Mouse (Mus musculus): Measurements from ENCODE around the gene Krt39. TPM values are rescaled to one million over a fixed set of nuclear protein-coding genes. Genes with fewer than 3 reads are reported as not detected.

Gene Krt39
- not detected in 2 replicates for polyA plus RNA-seq (2015; fragmentation: Nextera tagmentation; extraction: Ambion mirVana)

- Histone ChIP-seq H3K9ac (replicated peaks) (no peak within 1 kb of the TSS), H3K4me2 (replicated peaks) (no peak within 1 kb of the TSS), H3K27me3 (no peaks in the 10 kb centered on the region), H3K4me1 (replicated peaks) (no peaks in the 10 kb centered on the region), H3K36me3 (no peaks in the 10 kb centered on the region), H3K4me3 (replicated peaks) (no peak within 1 kb of the TSS), H3K27ac (no peak within 1 kb of the TSS), H3K9me3 (no peaks in the 10 kb centered on the region)
- ATAC-seq, result no peak
- WGBS, result 91% methylated on average over 13 of the region's 13 CpGs
Observed at GRCm38 (mm10) chr11:99521288-99521860, at the start of gene Krt39. Gene Krt39, minus strand, starts transcription at chr11:99521338.

GRCm38 (mm10) chr11:99566530-99566929, 45.4 kb upstream of the Krt39 start, which contains the start of gene Krtap3-1:
Gene Krtap3-1, minus strand, starts transcription at chr11:99566630.
- H3K27ac ChIP-seq, result no peak within 1 kb of the TSS
- WGBS, result 93% methylated on average over 7 of the region's 7 CpGs
- H3K9ac ChIP-seq (replicated peaks), result no peak within 1 kb of the TSS
- no peaks in the 10 kb centered on the region for H3K9me3 ChIP-seq
- ATAC-seq, result no peak
- H3K36me3 ChIP-seq, result no peaks in the 10 kb centered on the region
- H3K4me1 ChIP-seq (replicated peaks), result no peaks in the 10 kb centered on the region
- H3K27me3 ChIP-seq, result no peaks in the 10 kb centered on the region
- no peak within 1 kb of the TSS for H3K4me2 ChIP-seq (replicated peaks)
- H3K4me3 ChIP-seq (replicated peaks), result no peak within 1 kb of the TSS

DNA sequence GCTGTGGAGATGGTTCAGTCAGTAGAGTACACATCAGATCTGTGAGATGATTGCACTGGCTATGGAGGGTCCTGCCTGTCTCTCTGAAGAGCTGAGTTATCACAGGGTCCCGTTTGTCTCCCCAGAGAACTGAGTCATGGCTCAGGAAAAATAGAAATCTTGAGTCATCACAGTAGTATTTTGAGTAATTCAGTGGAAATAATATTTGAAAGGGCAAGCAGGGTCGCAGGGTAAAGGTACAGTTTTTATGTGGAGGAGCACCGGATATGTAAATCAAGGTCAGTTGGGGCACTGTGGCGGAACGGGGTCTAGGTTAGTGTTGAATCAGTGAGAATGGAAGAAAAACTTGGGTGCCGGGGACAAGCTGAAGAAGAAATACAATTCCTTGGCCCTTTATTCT, 41.4 kb upstream of the Krt39 start:
- no peak for ATAC-seq
- no peak overlapping the region for H3K27ac ChIP-seq
- H3K9ac ChIP-seq (replicated peaks), result no peak overlapping the region
- no peaks in the 10 kb centered on the region for H3K9me3 ChIP-seq
- no peaks in the 10 kb centered on the region for H3K4me1 ChIP-seq (replicated peaks)
- H3K36me3 ChIP-seq, result no peaks in the 10 kb centered on the region
- WGBS, result 86% methylated on average over 6 of the region's 6 CpGs
- no peak overlapping the region for H3K4me2 ChIP-seq (replicated peaks)
- no peak overlapping the region for H3K4me3 ChIP-seq (replicated peaks)
- H3K27me3 ChIP-seq, result no peaks in the 10 kb centered on the region

DNA sequence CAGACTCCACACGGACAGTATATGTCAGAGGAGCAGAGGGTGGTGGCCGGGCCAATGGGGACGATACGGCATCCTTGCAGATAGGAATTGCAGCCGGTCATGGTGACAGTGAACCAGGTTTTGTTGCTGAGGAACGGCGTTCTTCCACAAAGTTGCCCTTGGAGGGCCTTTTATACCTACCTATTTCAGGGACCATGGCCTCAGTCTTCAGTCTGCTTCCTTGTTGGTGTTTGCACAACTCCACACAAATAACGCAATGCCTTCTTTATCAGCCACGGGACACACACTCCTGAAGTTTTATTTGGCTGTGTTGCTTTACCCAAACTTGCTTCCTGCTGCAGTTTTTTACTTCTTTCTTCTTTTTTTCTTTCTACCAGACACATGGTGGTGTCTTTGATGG, 38.2 kb upstream of the Krt39 start, which contains the start of gene Gm11939:
Gene Gm11939, minus strand, starts transcription at position 101 of the 400 bp plus-strand sequence.
- no peaks in the 10 kb centered on the region for H3K9me3 ChIP-seq
- no peak within 1 kb of the TSS for H3K4me3 ChIP-seq (replicated peaks)
- H3K27ac ChIP-seq, result no peak within 1 kb of the TSS
- H3K4me2 ChIP-seq (replicated peaks), result no peak within 1 kb of the TSS
- 95% methylated on average over 9 of the region's 9 CpGs for WGBS
- no peaks in the 10 kb centered on the region for H3K4me1 ChIP-seq (replicated peaks)
- ATAC-seq, result no peak
- H3K36me3 ChIP-seq, result no peaks in the 10 kb centered on the region
- H3K27me3 ChIP-seq, result no peaks in the 10 kb centered on the region
- no peak within 1 kb of the TSS for H3K9ac ChIP-seq (replicated peaks)

DNA sequence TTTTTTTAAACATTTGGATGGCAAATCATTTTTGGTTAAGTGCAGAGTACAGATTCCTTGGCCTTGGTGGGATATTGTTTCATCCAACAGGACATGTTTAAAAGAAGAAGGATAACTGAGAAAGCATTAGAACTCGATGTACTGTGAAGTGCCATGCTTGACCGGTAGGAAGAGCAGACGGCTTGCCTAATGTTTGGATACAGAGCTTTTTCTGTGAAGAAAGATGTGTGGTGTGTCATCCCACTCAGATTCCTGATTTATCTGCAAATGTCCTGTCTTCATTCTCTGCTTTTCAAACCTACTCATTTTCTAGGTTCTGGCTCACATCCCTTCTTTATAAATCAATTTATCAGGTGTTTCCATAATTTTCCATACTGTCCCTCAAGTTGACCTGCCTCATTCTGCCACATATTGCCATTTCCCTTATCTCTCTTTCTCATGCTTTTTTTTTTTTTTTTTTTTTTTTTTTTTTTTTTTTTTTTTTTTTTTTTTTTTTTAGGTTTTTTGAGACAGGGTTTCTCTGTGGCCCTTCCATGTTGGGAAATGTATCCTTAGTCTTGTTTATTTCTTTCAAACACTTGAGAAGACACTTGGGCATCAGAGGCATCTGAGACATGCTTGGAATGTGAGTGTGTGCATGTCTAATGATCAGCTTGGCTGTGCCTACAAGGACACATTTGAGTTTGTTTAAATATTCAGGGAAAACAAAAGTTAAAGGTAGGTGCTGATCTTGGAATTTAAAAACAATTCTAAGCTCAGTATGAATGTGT, 37.0 kb upstream of the Krt39 start:
- H3K9me3 ChIP-seq, result no peaks in the 10 kb centered on the region

DNA sequence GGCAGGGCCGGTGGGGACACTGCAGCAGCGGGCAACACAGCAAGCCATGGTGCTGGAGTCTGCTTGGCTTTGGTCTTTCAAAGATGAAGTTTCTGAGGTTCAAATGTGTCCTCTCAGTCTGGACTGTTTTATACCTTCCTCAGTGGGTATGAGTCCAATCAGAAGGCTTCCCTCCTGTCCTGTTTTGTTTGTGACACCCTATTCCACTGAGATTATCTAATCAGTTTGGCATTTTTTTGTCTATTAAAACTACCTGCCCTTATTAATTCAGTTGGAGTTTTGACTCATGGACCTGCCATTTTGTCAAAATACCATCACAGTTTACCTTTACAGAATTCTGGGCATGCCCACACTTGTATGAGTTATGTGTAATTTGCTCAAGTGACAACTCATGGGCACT, 35.6 kb upstream of the Krt39 start, which contains the start of gene Krtap3-2:
Gene Krtap3-2, minus strand, starts transcription at position 101 of the 400 bp plus-strand sequence.
- Histone ChIP-seq H3K27ac (no peak within 1 kb of the TSS), H3K27me3 (no peaks in the 10 kb centered on the region), H3K9ac (replicated peaks) (no peak within 1 kb of the TSS), H3K9me3 (no peaks in the 10 kb centered on the region), H3K4me3 (replicated peaks) (no peak within 1 kb of the TSS), H3K4me2 (replicated peaks) (no peak within 1 kb of the TSS), H3K36me3 (no peaks in the 10 kb centered on the region), H3K4me1 (replicated peaks) (no peaks in the 10 kb centered on the region)
- WGBS, result 88% methylated on average over 2 of the region's 2 CpGs
- no peak for ATAC-seq

More for the DNA sequence above, 37.0 kb upstream of the Krt39 start:
- Histone ChIP-seq H3K4me3 (replicated peaks) (no peak overlapping the region), H3K9ac (replicated peaks) (no peak overlapping the region), H3K27ac (no peak overlapping the region), H3K27me3 (no peaks in the 10 kb centered on the region), H3K4me1 (replicated peaks) (no peaks in the 10 kb centered on the region), H3K4me2 (replicated peaks) (no peak overlapping the region), H3K36me3 (no peaks in the 10 kb centered on the region)
- WGBS, result 79% methylated on average over 3 of the region's 3 CpGs
- ATAC-seq, result no peak

GRCm38 (mm10) chr11:99556195-99556594, 35.1 kb upstream of the Krt39 start:
- Histone ChIP-seq H3K9me3 (no peaks in the 10 kb centered on the region), H3K4me1 (replicated peaks) (no peaks in the 10 kb centered on the region), H3K27me3 (no peaks in the 10 kb centered on the region), H3K9ac (replicated peaks) (no peak overlapping the region), H3K4me2 (replicated peaks) (no peak overlapping the region), H3K4me3 (replicated peaks) (no peak overlapping the region), H3K27ac (no peak overlapping the region), H3K36me3 (no peaks in the 10 kb centered on the region)
- no peak for ATAC-seq
- WGBS, result 88% methylated on average over 2 of the region's 2 CpGs

DNA sequence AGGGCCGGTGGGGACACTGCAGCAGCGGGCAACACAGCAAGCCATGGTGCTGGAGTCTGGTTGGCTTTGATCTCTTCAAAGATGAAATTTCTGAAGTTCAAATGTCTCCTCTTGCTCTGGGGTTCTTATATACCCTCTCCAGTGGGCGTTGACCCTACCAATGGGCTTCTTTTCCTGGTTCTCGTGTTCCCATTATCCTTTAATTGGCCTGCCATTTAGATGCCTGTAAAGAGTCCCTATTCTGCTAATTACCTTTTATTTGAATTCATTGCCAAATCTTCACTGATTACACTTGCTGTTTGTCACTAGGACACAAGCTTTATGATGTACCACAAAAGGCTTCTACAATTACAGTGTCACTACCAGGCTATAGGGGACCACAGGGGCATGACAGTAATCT, 29.6 kb upstream of the Krt39 start, which contains the start of gene Krtap3-3:
Gene Krtap3-3, minus strand, starts transcription at position 101 of the 400 bp plus-strand sequence.
- 72% methylated on average over 4 of the region's 4 CpGs for WGBS
- H3K36me3 ChIP-seq, result no peaks in the 10 kb centered on the region
- no peak within 1 kb of the TSS for H3K9ac ChIP-seq (replicated peaks)
- no peak within 1 kb of the TSS for H3K4me3 ChIP-seq (replicated peaks)
- no peak within 1 kb of the TSS for H3K27ac ChIP-seq
- no peak for ATAC-seq
- H3K27me3 ChIP-seq, result no peaks in the 10 kb centered on the region
- no peak within 1 kb of the TSS for H3K4me2 ChIP-seq (replicated peaks)
- no peaks in the 10 kb centered on the region for H3K4me1 ChIP-seq (replicated peaks)
- no peaks in the 10 kb centered on the region for H3K9me3 ChIP-seq

- Histone ChIP-seq H3K27ac (no peak overlapping the region), H3K4me2 (replicated peaks) (no peak overlapping the region), H3K9ac (replicated peaks) (no peak overlapping the region), H3K9me3 (no peaks in the 10 kb centered on the region), H3K36me3 (no peaks in the 10 kb centered on the region), H3K4me3 (replicated peaks) (no peak overlapping the region), H3K27me3 (no peaks in the 10 kb centered on the region), H3K4me1 (replicated peaks) (no peaks in the 10 kb centered on the region)
- no peak for ATAC-seq
Observed at GRCm38 (mm10) chr11:99547892-99548291, 26.8 kb upstream of the Krt39 start.

DNA sequence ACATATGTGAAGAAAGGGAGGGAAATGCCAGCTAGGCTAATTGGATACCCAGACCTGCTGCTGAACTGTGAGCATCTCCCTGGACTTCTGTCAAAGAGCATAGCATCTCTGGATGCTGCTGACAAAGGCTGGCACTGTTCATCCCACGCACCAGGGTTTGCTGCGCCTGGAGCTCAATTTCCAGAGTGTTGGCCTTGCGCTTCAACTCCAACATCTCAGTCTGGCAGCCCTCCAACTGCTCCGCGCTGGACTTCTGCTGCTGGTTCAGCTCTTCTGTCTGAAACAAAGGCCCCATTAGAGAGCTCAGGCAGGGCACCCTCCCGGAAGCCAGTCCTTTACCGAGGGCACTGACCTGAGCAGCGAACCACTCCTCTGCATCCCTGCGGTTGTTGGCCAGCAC, 18.6 kb upstream of the Krt39 start:
- Histone ChIP-seq H3K4me2 (replicated peaks) (no peak overlapping the region), H3K9ac (replicated peaks) (no peak overlapping the region), H3K4me1 (replicated peaks) (peaks cover 4% of the 10 kb centered on the region; the same call in 1 of the 2 replicates), H3K36me3 (no peaks in the 10 kb centered on the region), H3K4me3 (replicated peaks) (no peak overlapping the region), H3K9me3 (no peaks in the 10 kb centered on the region), H3K27me3 (no peaks in the 10 kb centered on the region), H3K27ac (no peak overlapping the region)
- no peak for ATAC-seq
- 67% methylated on average over 9 of the region's 9 CpGs for WGBS

DNA sequence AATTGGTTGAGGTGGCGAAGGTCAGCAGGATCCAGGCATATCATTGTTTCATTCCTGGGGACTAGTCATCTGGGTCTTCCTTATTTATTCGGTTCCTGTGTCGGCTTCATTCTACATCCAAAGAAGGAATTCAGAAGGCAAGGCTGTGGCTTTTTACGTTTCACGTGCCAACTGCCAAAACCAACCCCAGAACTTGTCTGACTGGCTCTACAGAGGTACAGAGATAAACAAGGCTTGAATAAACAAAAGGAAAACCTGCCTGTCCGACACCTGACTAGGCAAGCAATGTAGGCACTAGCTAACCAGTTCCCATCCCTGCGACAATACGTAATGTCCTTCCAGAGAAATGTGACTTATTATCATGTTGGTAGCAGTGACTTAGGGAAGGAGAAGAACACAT, 7.0 kb downstream of the Krt39 start:
- no peak overlapping the region for H3K4me2 ChIP-seq (replicated peaks)
- ATAC-seq, result no peak
- H3K27ac ChIP-seq, result no peak overlapping the region
- no peaks in the 10 kb centered on the region for H3K27me3 ChIP-seq
- H3K4me3 ChIP-seq (replicated peaks), result no peak overlapping the region
- no peaks in the 10 kb centered on the region for H3K9me3 ChIP-seq
- 91% methylated on average over 8 of the region's 8 CpGs for WGBS
- H3K36me3 ChIP-seq, result no peaks in the 10 kb centered on the region
- no peaks in the 10 kb centered on the region for H3K4me1 ChIP-seq (replicated peaks)
- H3K9ac ChIP-seq (replicated peaks), result no peak overlapping the region

DNA sequence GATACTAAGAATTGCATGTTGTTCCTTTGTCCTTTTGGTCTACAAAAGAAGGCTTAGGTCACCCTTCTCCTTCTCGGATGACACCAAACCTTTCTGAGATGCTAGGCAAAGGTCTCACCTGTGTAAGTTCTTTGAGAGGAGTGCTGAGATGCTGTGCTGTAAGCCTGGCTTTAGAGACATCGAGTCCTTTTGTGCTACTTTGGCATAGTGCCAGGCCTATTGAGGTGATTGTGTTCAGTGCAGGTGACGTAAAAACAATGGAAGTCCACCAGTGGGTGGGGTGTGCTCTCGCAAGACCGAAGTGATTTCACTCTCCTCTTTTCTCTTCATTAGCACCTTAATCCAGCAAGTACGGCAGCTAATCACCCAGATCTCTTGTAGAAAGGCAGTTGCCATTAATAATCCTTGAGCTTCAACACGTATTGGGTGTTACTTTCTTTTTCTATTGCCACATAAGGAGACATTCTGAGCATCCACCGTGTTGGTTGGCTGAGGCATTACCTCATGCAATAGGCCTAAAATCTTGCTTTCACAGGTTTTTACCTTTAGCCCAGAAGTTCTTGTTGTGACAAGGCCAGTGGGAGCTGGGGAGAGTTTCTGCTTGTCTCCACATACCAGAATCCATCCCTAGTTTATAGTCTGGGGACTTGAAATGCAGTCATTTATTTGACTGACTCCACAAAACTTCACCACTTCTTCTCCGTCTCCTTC, 20.9 kb downstream of the Krt39 start:
- WGBS, result 78% methylated on average over 9 of the region's 9 CpGs
- no peak for ATAC-seq
- no peak overlapping the region for H3K4me2 ChIP-seq (replicated peaks)
- no peaks in the 10 kb centered on the region for H3K36me3 ChIP-seq
- no peak overlapping the region for H3K9ac ChIP-seq (replicated peaks)
- no peaks in the 10 kb centered on the region for H3K9me3 ChIP-seq
- H3K4me1 ChIP-seq (replicated peaks), result no peaks in the 10 kb centered on the region
- H3K27me3 ChIP-seq, result no peaks in the 10 kb centered on the region
- no peak overlapping the region for H3K4me3 ChIP-seq (replicated peaks)
- no peak overlapping the region for H3K27ac ChIP-seq

All from midbrain, embryonic 13.5 days (tissue).